Mouse (Mus musculus) hematopoietic stem cell, adult 5-6 weeks (primary cell): ENCODE results near the gene Actr1b. TPM values are rescaled to one million over a fixed set of nuclear protein-coding genes. Genes with fewer than 3 reads are reported as not detected.

Experiments used
- ATAC-seq, 2 experiments: fragments of 125-278 bp in 1 of 2; replicated peaks in 1 of 2; 2 replicates each; pipeline ENCODE4 v1.8.0; 2016 to 2017; ENCODE audit warnings: inconsistent platforms in 2 of 2, mild to moderate bottlenecking in 2 of 2, moderate number of reproducible peaks in 2 of 2, low read depth in 1 of 2, moderate TSS enrichment in 1 of 2; ENCODE audit not compliant: low FRiP score in 2 of 2, poor library complexity in 2 of 2, severe bottlenecking in 2 of 2, insufficient read depth in 1 of 2, low TSS enrichment in 1 of 2
- total RNA-seq: library from RNA; stranded (forward); fragments of 172-1452, 232-1000 nt; gene quantifications from 2 replicates; pipeline ENCODE4 v1.2.3, GENCODE M21; 2017

Gene Actr1b
- 45.0 and 61.4 TPM in 2 replicates for total RNA-seq

GRCm38 (mm10) chr1:36714311-36714710 lies at the start of gene Actr1b:
Actr1b (minus strand) TSS chr1:36714422.
- no peak for ATAC-seq

GRCm38 (mm10) chr1:36761568-36761967 lies 47.3 kb upstream of the Actr1b start, which contains the start of gene Zap70:
Zap70 (plus strand) TSS chr1:36761798.
- no peak for ATAC-seq

- no peak for ATAC-seq
Measured at GRCm38 (mm10) chr1:36761061-36761460, 46.8 kb upstream of the Actr1b start.

DNA sequence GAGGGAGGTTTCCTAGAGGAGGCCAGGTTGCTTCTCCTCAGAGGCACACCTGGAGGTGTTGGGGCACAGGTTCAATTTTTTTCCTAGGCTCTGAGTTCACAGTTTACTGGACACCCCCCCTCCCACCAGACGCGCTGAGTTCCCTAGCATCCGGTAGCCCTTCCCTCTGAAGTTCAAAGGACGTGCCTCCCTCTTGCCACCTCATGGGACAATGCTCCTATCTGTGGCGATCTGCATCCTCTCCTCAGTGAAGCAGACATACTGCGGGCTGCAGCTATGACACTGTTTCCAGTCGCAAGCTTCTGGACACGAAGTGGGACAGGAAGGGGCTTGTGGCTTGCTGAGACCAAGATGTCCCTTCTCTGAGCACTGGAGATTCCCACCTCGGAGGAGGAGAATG lies 46.2 kb upstream of the Actr1b start:
- no peak for ATAC-seq

- no peak for ATAC-seq
Measured at GRCm38 (mm10) chr1:36759076-36759475, 44.9 kb upstream of the Actr1b start.

DNA sequence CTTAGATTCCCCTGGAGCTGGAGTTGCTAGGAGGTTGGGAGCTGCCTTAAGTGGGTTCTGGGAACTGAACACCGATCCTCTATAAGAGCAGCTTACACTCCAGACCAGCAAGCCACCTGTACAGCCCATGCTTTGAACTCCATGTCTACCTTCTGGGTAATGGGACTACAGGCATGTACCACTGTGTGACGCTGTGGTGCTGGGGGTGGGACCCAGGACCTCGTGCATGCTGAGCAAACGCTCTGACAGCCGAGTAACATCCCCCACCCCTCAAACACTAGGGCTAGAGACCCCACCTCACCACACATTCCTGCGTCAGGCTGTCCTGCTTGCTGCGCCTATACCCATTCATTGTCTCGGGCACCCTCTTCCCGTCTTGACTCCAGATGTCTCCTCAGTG lies 44.3 kb upstream of the Actr1b start:
- ATAC-seq = no peak

DNA sequence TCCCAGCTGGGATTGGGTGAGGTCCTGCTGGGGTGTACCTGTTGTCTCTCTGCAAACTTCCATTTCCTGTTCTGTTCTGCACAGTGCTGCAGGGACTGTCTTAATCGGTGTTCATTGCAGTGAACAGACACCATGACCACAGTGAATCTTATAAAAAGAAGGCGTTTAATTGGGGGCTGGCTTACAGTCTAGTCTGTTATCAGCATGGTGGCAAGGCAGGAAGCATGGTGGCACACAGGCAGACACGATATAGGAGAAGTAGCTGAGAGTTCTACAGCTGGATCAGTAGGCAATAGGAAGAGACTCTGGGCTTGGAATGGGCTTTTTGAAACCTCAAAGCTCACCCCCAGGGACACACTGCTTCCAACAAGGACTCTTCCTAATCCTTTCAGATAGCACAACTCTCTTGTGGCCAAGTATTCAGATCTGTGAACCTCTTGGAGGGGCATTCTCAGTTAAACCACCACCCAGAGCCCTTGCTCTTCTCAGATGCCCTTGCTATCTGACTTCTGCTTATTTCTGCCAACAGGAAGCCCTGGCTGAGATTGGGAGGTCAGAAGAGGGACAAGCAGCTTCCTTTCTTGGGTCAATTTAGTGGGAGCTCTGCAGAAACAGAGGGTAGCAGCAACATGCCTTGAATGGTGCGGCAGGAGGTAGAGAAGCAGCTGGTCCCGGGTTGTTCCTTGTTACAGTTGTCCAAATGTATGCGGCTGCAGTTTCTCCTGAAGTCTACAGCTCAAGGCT lies 39.9 kb upstream of the Actr1b start:
- peak; percentile 54 to 80 for ATAC-seq

DNA sequence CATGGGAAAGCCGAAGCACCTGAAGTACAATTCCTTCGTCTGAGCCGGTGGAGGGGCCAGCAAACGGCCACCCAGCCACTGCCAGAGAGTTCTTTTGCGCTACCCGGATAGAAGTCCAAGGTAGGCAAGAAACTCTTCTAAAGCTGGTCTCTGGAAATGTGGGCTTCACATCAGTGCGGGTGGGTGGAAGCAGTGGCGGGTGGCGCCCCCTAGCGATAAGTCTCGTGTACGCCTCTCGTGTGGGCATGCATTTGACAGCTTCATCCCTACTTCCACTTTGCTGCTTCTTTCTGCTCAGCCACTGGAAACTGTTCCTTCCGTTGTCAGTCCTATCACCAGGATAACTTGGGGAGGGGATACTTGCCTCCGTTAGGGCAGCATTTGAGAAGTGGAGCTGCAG lies 32.2 kb upstream of the Actr1b start:
- ATAC-seq = peak in 1 of 2 experiments; percentile 49; a peak in 2 of 4 replicates

- ATAC-seq = no peak; a peak in 1 of 4 replicates
Measured at GRCm38 (mm10) chr1:36745661-36746060, 31.4 kb upstream of the Actr1b start.

DNA sequence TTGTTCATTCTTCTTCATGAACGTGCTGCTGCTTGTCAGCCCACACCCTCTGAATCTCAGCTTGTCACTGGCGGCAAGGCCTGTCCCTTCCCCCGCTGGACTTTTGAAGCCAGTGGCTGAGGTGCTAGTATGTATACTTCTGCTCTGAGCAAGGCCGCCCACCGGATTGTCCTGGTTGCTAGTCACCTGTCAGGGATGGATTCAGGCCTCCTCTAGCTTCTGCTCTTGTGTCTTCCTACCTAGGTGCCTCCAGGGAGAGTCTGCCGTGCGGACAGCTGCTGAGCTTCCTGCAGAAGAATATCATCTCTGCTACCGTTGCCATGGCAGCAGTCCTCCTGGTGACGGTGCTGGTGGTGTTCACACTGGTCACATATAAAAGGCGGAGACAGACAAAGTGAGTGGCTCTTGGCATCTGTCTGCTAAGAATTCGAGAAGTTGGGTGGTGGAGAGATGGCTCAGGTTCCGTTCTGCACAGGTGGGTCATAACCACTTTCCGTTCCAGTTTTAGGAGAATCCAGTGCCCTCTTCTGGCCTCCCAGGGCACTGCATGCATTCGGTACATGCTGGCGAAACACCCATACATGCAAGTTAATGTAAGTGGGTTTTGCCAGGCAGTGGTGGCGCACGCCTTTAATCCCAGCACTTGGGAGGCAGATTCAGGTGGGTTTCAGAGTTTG lies 30.2 kb upstream of the Actr1b start:
- peak; percentile 70 to 76 for ATAC-seq

DNA sequence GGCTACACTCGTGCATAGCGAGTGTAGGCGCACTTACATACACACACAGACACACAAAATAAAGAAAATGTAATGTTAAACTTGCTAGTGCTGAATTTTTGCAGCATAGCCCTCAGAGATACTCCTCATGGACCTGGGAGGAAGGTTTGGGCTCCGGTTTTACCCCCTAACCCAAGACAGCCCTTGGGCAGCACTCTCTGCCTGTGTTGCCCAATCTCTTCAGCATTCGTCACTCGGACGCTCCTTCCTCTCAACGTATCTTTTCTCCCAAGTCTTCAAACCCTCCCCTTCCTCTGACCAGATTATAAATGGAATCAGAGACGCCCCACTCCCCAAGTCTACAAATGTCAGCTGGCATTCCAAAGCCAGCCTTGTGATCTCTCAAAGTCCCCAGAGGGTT lies 28.8 kb upstream of the Actr1b start:
- no peak for ATAC-seq

- ATAC-seq = no peak
Measured at GRCm38 (mm10) chr1:36739231-36739630, 25.0 kb upstream of the Actr1b start.

DNA sequence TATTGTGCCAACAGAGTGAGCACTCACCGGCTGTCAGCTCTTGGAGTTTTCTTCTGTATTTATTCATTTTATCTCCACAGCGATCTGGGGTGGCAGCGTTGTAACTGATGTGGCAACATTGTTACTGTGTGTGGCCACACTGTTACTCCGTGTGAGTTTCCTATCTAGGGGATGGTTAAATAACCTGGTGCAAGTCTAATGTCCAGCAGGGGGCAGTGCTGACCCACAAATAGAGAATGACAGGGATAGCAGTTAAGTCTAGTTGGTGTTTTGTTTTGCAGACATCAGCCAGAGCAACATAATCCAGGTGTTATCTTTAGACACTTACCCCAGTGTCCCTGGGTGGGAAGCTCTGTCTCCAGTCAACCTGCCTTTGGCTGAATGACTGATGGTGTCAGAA lies 23.1 kb upstream of the Actr1b start:
- peak; percentile 65 to 76 for ATAC-seq

GRCm38 (mm10) chr1:36724057-36724431 lies 9.8 kb upstream of the Actr1b start:
- no peak for ATAC-seq

DNA sequence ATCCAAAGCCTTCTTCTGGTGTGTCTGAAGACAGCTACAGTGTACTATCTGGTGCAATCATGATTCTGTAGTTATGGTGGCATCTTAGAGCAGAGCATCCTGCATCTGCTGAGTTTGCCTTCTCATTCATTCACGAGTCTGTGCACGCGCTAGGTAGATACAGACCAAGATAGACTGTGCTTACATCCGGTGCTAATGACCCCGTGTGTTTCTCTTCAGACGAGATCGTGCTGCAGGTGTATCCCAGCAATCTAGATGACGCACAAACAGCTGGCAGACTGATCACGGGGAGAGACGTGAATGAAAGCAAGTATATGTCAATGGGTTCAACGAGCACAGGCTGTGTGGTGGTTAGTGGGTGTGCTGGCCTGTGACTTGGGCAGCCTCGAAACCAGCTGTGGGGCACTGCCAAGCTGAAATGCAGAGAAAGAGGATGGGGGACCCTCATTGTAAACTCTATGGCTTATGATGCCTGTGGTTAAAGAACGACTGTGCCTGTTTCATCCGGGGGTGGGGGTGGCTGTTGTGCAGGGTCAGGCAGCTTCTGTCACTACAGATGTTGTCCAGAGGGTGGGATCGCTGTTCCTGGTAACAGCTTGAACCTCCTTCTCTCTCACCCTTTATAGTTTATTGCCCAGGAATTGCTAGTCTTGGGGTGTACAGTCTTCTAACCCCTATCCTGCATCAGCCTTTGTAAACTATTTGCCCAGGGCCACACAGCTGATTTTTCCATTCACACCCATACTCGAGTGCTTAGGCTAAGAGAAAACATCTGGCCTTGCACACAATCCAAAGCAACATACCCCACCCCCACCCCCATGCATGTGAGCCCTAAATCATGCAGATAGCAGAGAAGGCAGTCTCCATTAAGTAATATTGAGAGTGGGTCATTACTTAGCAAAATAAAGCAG lies 9.2 kb upstream of the Actr1b start:
- ATAC-seq = no peak

- peak in 1 of 2 experiments; percentile 46; a peak in 1 of 4 replicates for ATAC-seq
Measured at GRCm38 (mm10) chr1:36718786-36719185, 4.6 kb upstream of the Actr1b start.

DNA sequence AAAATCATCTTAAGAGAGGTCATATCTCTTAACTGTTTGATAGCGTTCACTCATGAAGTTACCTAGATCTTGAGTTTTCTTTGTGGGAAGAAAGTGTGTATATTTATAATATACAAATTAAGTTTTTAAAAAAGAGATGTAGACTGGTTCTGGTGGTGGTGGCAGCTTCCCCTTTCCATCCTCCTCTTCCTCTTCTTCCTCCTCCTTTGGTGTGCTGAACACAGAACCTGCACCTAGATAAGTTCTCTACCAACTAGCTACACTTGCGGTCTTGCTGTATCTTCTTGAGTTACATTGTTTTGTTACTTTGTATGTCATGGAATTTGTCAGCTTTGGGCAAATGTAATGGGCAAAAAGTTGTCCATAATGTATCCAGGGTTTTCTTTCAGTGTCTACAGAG lies 3.1 kb downstream of the Actr1b start:
- ATAC-seq = no peak

- peak; percentile 96 to 98 for ATAC-seq
Measured at GRCm38 (mm10) chr1:36709854-36710280, 4.4 kb downstream of the Actr1b start, which contains the start of gene 4933424G06Rik. 4933424G06Rik (plus strand) TSS chr1:36710149.
